ENCODE assay signal across 25 mouse cellular contexts in the genomic region with DNA sequence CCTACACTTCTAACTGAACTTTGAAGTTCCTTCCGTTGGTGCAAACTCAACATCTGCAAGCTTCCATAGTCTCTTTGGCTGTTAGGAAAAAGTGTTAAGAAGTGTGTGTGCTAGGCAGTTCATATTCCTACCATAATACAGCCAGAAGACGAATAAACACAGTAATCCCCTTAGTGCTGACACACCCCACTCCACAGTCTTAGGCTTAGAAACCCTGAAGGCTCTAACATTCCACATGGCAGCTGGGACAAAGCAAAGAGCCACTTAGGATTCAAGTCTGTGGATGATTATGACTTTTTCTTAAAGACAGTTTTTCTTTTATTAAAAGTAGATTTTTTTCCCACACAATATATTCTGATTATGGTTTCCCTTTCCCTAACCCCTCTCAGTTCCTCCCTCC.
"Had no signal": no experiment of that assay in that cellular context is flagged by ENCODE, and none has a peak within 500 bp of the region (broad histone marks: within the 10 kb centered on the region; RNA-seq: fewer than 3 reads in every experiment).

No protein-coding gene starts in this region.

- H3K4me1 ChIP-seq: heart, embryonic 10.5 days; hindbrain, embryonic 10.5 days; hindbrain, embryonic 12.5 days; intestine, embryonic 15.5 days; limb, embryonic 10.5 days; limb, embryonic 12.5 days had no signal

- DNase-seq: gastrocnemius, adult 2 months; gastrocnemius, postnatal 10 days; gastrocnemius, postnatal 25 days; heart, adult 18-20 months; heart, postnatal 10 days; heart, postnatal 4 days; kidney, adult 18-20 months; kidney, adult 8-10 months; kidney, postnatal 10 days; kidney, postnatal 25 days; kidney, postnatal 4 days; liver had no signal

- H3K27ac ChIP-seq: gastrocnemius, adult 2 months; heart, embryonic 10.5 days; hindbrain, embryonic 10.5 days; hindbrain, embryonic 12.5 days; hindbrain, embryonic 14.5 days; intestine, embryonic 15.5 days; layer of hippocampus, adult 2 months; left cerebral cortex, adult 2 months; limb, embryonic 10.5 days; limb, embryonic 12.5 days had no signal

- H3K4me2 ChIP-seq: heart, embryonic 12.5 days; hindbrain, embryonic 12.5 days; hindbrain, embryonic 14.5 days; intestine, embryonic 15.5 days; limb, embryonic 12.5 days had no signal

- H3K27me3 ChIP-seq: heart, embryonic 12.5 days; hindbrain, embryonic 12.5 days; intestine, embryonic 15.5 days; limb, embryonic 12.5 days had no signal

- H3K9ac ChIP-seq: heart, embryonic 12.5 days; hindbrain, embryonic 12.5 days; hindbrain, embryonic 14.5 days; intestine, embryonic 15.5 days; limb, embryonic 12.5 days had no signal

- ATAC-seq: hindbrain, embryonic 16.5 days; inflammation-experienced regulatory T-cells, adult 6 months; intestine, embryonic 15.5 days; intestine, postnatal 0 days had no signal

- H3K9me3 ChIP-seq: heart, embryonic 10.5 days; heart, embryonic 12.5 days; hindbrain, embryonic 10.5 days; hindbrain, embryonic 12.5 days; intestine, embryonic 15.5 days; limb, embryonic 10.5 days; limb, embryonic 12.5 days had no signal

- H3K4me3 ChIP-seq: gastrocnemius, adult 2 months; heart, embryonic 10.5 days; heart, embryonic 12.5 days; hindbrain, embryonic 10.5 days; hindbrain, embryonic 12.5 days; intestine, embryonic 15.5 days; layer of hippocampus, adult 2 months; left cerebral cortex, adult 2 months; limb, embryonic 10.5 days; limb, embryonic 12.5 days had no signal

- H3K36me3 ChIP-seq: heart, embryonic 10.5 days; heart, embryonic 12.5 days; hindbrain, embryonic 10.5 days; hindbrain, embryonic 12.5 days; intestine, embryonic 15.5 days; limb, embryonic 10.5 days; limb, embryonic 12.5 days had no signal
